Mouse (Mus musculus) Patski (cell line): ENCODE measurements around the gene Nop2. TPM values are rescaled to one million over a fixed set of nuclear protein-coding genes. Genes with fewer than 3 reads are reported as not detected.

ENCODE experiments used
- ATAC-seq: fragments of 100-300 bp; one replicate; pipeline ENCODE4 v1.8.0; 2021
- CTCF ChIA-PET: fragments of 350-600 bp; sonication (Branson Sonifier 250); formaldehyde crosslinking; loops from one replicate; lab custom pipeline; 2022; ENCODE audit warnings: inconsistent platforms; lab: Charles Lee
- POLR2A ChIA-PET: fragments of 350-600 bp; sonication (Branson Sonifier 250); formaldehyde crosslinking; loops from one replicate; lab custom pipeline; 2022; ENCODE audit warnings: antibody characterized with exemption, inconsistent platforms; lab: Charles Lee
- DNase-seq: peaks from one replicate; pipeline ENCODE4 v3.0.0-alpha.2; 2011; ENCODE audit warnings: low read depth, low spot score
- H3K27me3 ChIP-seq: fragments of 371-371 bp; one replicate; pipeline ENCODE4 v1.5.1; 2021
- CTCF ChIP-seq: fragments of 100-300 bp; IDR thresholded peaks from one replicate; pipeline ENCODE4 v1.5.1; 2021
- in situ Hi-C: fragments of 300-500 bp; cut with MboI; formaldehyde crosslinking; loops from 3 replicates; pipeline ENCODE4 v1.11.1; 2018; ENCODE audit warnings: low pct_unique_long_range_greater_than_20kb, mixed read lengths
- polyA plus RNA-seq: library from polyadenylated mRNA; unstranded; gene quantifications from one replicate; pipeline ENCODE4 v1.2.3, GENCODE M21; 2021

The Nop2 gene
- polyA plus RNA-seq, 1 experiment from 2014 or later, result 65.0 TPM

DNA sequence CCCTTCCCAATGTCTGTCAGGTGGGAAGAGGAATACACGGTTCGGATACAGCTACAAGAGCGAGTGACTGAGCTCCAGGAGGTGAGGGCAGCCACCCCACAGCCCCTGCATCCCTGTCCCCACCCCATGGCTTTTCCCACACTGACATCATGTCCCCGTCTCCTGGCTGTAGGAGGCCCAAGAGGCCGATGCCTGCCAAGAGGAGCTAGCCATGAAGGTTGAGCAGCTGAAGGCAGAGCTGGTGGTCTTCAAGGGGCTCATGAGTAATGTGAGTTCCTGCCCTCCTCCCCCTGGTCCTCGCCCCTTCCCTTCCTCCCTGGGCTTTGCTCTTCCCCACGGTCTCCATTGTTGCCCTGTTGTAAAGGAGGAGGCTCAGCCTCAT is 17.9 kb downstream of the Nop2 start:
- no peak for TF ChIP-seq CTCF
- no peaks in the 10 kb centered on the region for H3K27me3 ChIP-seq
- no peak for DNase-seq
- ATAC-seq, result no peak
- ChIA-PET POLR2A (interaction anchor here (0.9 to 1.3 kb wide), 2 partner anchors 15 to 79 kb away, joined by 3 read pairs; no protein-coding TSS in a partner anchor), CTCF (interaction anchor here (0.7 to 2.8 kb wide), 3 partner anchors 12 to 38 kb away, joined by 3 to 17 read pairs (median 10); no protein-coding TSS in a partner anchor)
- in situ Hi-C loops, result no loop called here

DNA sequence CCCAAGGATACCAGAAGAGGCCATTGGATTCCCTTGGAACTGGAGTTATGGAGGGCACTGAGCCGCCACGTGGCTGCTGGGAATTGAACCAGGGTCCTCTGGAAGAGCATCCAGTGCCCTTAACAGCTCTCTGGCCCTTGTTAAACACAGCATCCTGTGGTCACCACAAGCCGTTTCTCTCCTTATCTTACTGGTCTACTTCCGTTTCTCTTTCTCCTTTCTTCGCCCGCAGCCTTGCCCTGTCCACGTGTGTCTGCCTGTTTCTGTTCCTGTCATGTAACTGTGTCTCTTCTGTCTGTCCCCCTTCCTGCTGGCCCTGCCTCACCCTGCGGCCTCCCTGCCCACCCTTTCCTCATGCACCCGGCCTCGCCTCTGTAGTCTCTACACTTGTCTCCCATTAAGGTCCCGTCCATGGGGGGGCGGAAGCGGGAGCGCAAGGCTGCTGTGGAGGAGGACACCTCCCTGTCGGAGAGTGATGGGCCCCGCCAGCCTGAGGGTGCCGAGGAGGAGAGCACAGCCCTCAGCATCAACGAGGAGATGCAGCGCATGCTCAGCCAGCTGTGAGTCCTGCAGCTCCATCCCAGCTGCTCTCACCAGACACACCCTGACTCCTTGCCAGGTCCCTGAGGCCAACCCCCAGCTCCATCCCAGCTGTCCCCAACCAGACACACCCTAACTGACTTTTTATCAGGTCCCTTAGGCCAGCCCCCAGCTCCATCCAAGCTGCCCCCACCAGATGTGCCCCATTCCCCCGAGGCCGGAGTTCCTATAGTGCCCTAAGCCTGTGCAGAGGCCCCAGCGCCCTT is 20.7 kb downstream of the Nop2 start:
- no peak for TF ChIP-seq CTCF
- in situ Hi-C loops, result no loop called here
- POLR2A ChIA-PET, result interaction anchor here (1.1 kb wide), 1 partner anchor 12 kb away, joined by 4 read pairs; no protein-coding TSS in a partner anchor
- no peaks in the 10 kb centered on the region for H3K27me3 ChIP-seq
- ATAC-seq (no peak), DNase-seq (no peak)
- CTCF ChIA-PET, result no interaction called here

DNA sequence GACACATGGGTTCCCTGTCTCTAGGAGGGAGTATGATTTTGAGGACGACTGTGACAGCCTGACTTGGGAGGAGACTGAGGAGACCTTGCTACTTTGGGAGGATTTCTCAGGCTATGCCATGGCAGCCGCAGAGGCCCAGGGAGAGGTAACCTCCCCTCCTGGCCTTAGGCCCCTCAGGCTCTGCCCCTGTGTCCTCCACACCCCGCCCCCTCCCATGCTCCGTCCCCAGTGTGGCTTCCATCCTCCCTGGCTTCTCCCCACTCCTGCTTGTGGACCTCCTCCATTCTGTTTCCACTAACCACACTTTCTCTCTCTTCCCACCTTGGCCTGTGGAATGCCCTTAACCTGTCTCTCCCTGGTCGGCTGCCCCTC is 21.3 kb downstream of the Nop2 start:
- ChIA-PET POLR2A (no interaction called here), CTCF (no interaction called here)
- no peak for TF ChIP-seq CTCF
- in situ Hi-C loops, result no loop called here
- ATAC-seq (no peak), DNase-seq (no peak)
- H3K27me3 ChIP-seq, result no peaks in the 10 kb centered on the region

DNA sequence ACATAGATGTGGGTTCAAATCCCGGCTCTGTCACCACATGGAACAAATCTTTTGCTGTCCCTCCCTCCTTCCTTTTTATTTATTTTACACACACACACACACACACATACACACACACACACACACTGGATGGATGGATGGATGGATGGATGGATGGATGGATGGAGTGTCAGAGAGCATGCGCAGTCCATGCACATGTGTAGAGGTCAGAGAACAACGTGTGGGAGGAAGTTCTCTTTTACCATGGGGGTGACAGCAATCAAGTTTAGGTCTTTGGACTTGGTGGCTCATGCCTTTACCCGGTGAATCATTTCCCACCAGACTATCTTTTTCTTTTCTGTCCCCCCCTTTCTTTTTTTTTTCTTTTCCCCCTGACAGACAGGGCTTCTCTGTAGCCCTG is 22.0 kb downstream of the Nop2 start:
- CTCF ChIA-PET, result interaction anchor here (0.5 to 1.5 kb wide), 4 partner anchors 16 to 446 kb away, joined by 3 to 10 read pairs (median 5); no protein-coding TSS in a partner anchor
- no peak for DNase-seq
- POLR2A ChIA-PET, result interaction anchor here (1.3 kb wide), 1 partner anchor 12 kb away, joined by 5 read pairs; the partner anchor contains the start of gene Gapdh
- no peak for TF ChIP-seq CTCF
- in situ Hi-C loops, result no loop called here
- no peaks in the 10 kb centered on the region for H3K27me3 ChIP-seq
- ATAC-seq, result no peak

DNA sequence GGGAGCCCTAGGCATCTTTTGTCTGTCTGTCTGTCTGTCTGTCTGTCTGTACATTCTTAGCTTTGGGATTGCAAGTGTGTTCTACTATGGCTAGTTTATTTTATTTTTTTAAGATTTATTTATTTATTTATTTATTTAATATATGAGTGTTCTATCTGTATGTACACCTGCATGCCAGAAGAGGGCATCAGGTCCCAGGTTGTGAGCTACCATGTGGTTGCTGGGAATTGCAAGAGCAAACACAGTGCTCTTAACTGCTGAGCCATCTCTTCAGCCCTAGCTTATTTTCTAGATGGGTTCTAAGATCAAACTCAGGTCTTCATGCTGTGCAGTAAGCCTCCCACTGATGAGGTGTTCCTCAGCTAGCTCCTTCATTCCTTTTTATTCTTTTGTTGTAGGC is 22.8 kb downstream of the Nop2 start:
- no peak for ATAC-seq
- in situ Hi-C loops, result no loop called here
- DNase-seq, result no peak
- no peaks in the 10 kb centered on the region for H3K27me3 ChIP-seq
- ChIA-PET POLR2A (interaction anchor here (1.3 kb wide), 1 partner anchor 12 kb away, joined by 5 read pairs; the partner anchor contains the start of gene Gapdh), CTCF (interaction anchor here (0.6 to 1.5 kb wide), 5 partner anchors 16 to 373 kb away, joined by 3 to 10 read pairs (median 6); no protein-coding TSS in a partner anchor)
- TF ChIP-seq CTCF, result no peak

DNA sequence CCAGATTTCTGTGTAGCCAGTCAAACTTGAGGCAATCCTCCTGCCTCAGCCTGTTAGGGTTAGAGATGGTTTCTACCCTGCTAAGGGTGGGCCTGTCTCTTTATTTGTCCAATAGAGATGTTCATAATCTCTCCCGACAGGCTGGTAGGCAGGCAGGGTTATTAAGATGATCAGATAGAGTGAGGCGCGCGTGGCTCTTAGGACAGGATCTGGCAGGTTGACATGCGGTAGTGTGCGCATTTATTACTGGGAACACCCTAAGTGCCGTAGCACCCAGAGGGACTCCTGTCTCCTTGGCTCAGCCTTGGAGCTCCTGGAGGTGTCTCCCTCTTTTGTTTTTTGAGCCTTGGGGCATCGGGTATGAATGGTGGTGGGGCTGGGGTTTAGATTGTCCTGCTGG is 23.6 kb downstream of the Nop2 start:
- DNase-seq (no peak), ATAC-seq (no peak)
- no peak for TF ChIP-seq CTCF
- in situ Hi-C loops, result loop anchor here (5.0 kb wide), 1 partner anchor 117 kb away; no protein-coding TSS in a partner anchor
- H3K27me3 ChIP-seq, result no peaks in the 10 kb centered on the region
- ChIA-PET POLR2A (interaction anchor here (0.6 kb wide), 1 partner anchor 9 kb away, joined by 3 read pairs; no protein-coding TSS in a partner anchor), CTCF (interaction anchor here (1.0 kb wide), 2 partner anchors 8 to 113 kb away, joined by 3 read pairs; no protein-coding TSS in a partner anchor)

DNA sequence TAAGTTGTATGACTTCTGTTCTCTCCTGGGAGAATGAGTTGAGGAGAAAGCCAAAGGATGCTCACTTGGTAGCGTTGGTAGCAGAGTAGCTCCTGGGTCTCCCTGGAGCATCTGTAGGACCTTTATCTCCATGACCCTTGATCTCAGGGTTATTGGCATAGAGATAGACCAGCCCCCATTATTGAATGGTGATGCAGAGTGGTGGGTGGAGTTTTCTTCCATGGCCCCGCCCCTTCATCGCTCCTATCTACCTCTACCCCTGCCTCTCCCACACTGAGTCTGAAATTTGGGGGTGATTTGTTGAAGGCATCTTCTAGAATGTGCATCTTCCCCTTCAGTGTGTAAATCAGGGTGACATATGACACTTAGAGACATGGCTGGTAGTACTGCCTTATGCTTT is 24.8 kb downstream of the Nop2 start:
- POLR2A ChIA-PET, result no interaction called here
- TF ChIP-seq CTCF, result no peak
- CTCF ChIA-PET, result interaction anchor here (1.1 kb wide), 1 partner anchor 13 kb away, joined by 3 read pairs; no protein-coding TSS in a partner anchor
- in situ Hi-C loops, result loop anchor here (5.0 kb wide), 1 partner anchor 116 kb away; no protein-coding TSS in a partner anchor
- no peaks in the 10 kb centered on the region for H3K27me3 ChIP-seq
- DNase-seq (no peak), ATAC-seq (no peak)

DNA sequence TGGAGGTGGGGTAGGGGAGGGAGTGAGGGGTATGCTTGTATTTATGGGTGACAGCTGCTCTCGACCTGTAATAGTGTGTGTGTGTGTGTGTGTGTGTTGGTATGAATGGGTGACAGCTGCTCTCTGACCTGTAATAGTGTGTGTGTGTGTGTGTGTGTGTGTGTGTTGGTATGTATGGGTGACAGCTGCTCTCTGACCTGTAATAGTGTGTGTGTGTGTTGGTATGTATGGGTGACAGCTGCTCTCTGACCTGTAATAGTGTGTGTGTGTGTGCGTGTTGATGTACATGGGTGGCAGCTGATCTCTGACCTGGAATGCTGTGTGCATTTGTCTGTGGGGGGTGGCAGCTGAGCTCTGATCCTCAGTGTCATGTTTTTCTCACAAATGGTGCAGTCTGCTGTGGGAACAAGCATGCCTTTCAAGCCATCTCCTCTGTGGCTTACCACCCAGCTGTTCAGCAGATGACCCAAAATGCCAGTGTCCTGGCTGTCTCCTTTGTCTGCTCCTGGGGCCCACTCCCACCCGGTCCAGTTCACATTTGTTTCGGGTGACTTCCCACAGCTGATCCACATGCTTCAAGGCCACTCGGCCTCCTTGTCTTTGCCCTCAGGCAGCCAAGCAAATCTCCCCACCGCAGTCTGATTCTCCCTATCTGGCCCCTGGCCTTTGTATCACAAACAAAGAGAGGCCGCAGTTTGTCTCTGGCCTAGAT is 25.4 kb downstream of the Nop2 start:
- POLR2A ChIA-PET, result no interaction called here
- in situ Hi-C loops, result loop anchor here (5.0 kb wide), 1 partner anchor 115 kb away; no protein-coding TSS in a partner anchor
- no peaks in the 10 kb centered on the region for H3K27me3 ChIP-seq
- CTCF ChIA-PET, result interaction anchor here (1.1 to 1.4 kb wide), 3 partner anchors 10 to 37 kb away, joined by 3 to 4 read pairs (median 3); partner anchors contain the start of gene Gapdh
- no peak for TF ChIP-seq CTCF
- ATAC-seq (no peak), DNase-seq (no peak)

DNA sequence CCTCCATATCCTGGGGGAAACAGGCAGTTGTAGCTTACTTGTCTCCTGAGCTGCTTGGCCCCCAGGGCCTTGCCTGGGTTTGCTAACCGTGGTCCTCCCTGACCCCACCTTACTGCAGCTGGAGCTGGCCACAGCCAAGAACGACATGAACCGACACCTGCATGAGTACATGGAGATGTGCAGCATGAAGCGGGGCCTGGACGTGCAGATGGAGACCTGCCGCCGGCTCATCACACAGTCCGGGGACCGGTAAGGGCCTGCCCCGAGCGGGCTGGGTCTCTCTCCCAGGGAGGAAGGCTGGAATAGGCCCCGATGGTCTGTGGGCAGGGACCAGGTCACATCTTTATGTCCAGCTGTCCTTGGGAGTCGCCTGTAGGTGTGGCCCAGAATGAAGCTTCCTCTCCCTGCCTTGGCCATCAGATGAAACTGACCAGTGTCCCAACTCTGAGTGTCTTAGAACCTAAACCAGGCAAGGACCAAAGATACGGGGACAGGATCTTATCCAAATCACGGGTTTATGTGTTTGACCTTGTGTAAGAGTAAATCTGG is 27.3 kb downstream of the Nop2 start:
- no peak for TF ChIP-seq CTCF
- in situ Hi-C loops, result loop anchor here (5.0 kb wide), 1 partner anchor 113 kb away; no protein-coding TSS in a partner anchor
- no peak for DNase-seq
- ATAC-seq, result no peak
- POLR2A ChIA-PET, result no interaction called here
- CTCF ChIA-PET, result no interaction called here
- H3K27me3 ChIP-seq, result no peaks in the 10 kb centered on the region
